Mouse (Mus musculus) retina, postnatal 1 day (tissue): ENCODE measurements around the gene Rpusd2.
A peak's percentile ranks its signal among the peaks of the same experiment; 100 is the strongest.

Source experiments
- DNase-seq: peaks from one replicate; pipeline ENCODE4 v3.0.0-alpha.2; 2012

The Rpusd2 gene

GRCm38 (mm10) chr2:119032191-119032590 is 2.4 kb upstream of the Rpusd2 start:
- no peak for DNase-seq

- DNase-seq, result no peak
Measured at GRCm38 (mm10) chr2:119035397-119035745, 781 bp downstream of the Rpusd2 start.

GRCm38 (mm10) chr2:119040882-119041281 is 6.3 kb downstream of the Rpusd2 start:
- peak; percentile 49 for DNase-seq

GRCm38 (mm10) chr2:119045163-119045562 is 10.6 kb downstream of the Rpusd2 start:
- no peak for DNase-seq

GRCm38 (mm10) chr2:119046649-119047611 is 12.3 kb downstream of the Rpusd2 start, which contains the start of gene Knl1:
Gene Knl1, plus strand, starts transcription at chr2:119047119.
- DNase-seq, result peak; percentile 99

- DNase-seq, result peak; percentile 23
Measured at GRCm38 (mm10) chr2:119047849-119048248, 13.3 kb downstream of the Rpusd2 start.

- no peak for DNase-seq
Measured at GRCm38 (mm10) chr2:119050132-119050650, 15.6 kb downstream of the Rpusd2 start.

GRCm38 (mm10) chr2:119060139-119060538 is 25.5 kb downstream of the Rpusd2 start:
- no peak for DNase-seq

GRCm38 (mm10) chr2:119072397-119072796 is 37.8 kb downstream of the Rpusd2 start:
- DNase-seq, result no peak

- no peak for DNase-seq
Measured at GRCm38 (mm10) chr2:119086156-119086555, 51.6 kb downstream of the Rpusd2 start.
